Mouse (Mus musculus) G1E (cell line): Measurements from ENCODE around the gene Stac3.

Source experiments
- CTCF ChIP-seq: IDR thresholded peaks from 2 replicates; pipeline ENCODE4 v1.5.1; 2012; ENCODE audit warnings: low read depth, low read length, inconsistent platforms, mixed read lengths
- GATA1 ChIP-seq: IDR thresholded peaks from 2 replicates; pipeline ENCODE4 v1.6.1; 2012; ENCODE audit warnings: borderline replicate concordance, low read length, inconsistent platforms, mixed read lengths
- POLR2AphosphoS5 ChIP-seq: IDR thresholded peaks from 2 replicates; pipeline ENCODE4 v1.6.1; 2012; ENCODE audit warnings: low read depth, low read length, inconsistent platforms; ENCODE audit not compliant: insufficient replicate concordance

DNA sequence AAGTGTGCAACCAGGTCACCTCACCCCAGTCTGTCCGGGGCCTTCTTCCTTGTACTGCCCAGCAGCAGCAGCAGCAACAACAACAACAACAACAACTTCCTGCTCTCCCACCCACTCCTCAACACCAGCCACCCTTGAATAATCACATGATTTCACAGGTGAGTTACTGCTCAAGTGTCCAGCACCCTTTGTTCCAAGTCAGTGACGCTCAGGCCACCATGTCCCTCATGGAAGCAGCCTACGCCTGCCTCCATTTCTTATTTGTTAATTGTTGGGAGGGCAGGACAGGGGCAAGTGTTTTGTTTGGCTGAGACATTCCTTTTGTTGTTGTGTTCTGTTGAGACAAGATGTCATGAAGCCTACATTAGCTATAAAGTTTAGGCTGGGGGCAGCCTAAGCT is 24.9 kb upstream of the Stac3 start:
- no peak for TF ChIP-seq CTCF
- TF ChIP-seq POLR2AphosphoS5: no peak
- no peak for TF ChIP-seq GATA1
